Mouse (Mus musculus): ENCODE measurements around the gene Alg6. TPM values are rescaled to one million over a fixed set of nuclear protein-coding genes. Genes with fewer than 3 reads are reported as not detected.
A peak's percentile ranks its signal among the peaks of the same experiment; 100 is the strongest.

Gene Alg6
- polyA plus RNA-seq, 1 experiment, result 1.6 TPM

- H3K36me3 ChIP-seq (ENCODE audit: control insufficient read depth, insufficient read depth, low read length), result no peaks in the 10 kb centered on the region
- H3K27me3 ChIP-seq (ENCODE audit: control insufficient read depth, insufficient read depth, low read length), result no peaks in the 10 kb centered on the region
- no peaks in the 10 kb centered on the region; the same call in 1 of the 2 replicates for H3K4me1 ChIP-seq (ENCODE audit: control insufficient read depth, insufficient read depth, insufficient read length, low read length)
- 78% methylated on average over 6 of the region's 6 CpGs for WGBS
- TF ChIP-seq CTCF (IDR thresholded peaks at IDR 0.05; ENCODE audit: extremely low read depth, insufficient read length, insufficient replicate concordance, low read depth, low read length) (no peak), POLR2A (IDR thresholded peaks at IDR 0.05; ENCODE audit: low read depth, low read length) (no peak)
- H3K27ac ChIP-seq (ENCODE audit: insufficient read depth, low read depth, low read length), result no peak overlapping the region
- no peak overlapping the region for H3K4me3 ChIP-seq (ENCODE audit: low read depth, low read length)
Measured at GRCm38 (mm10) chr4:99713971-99714370, 1.5 kb upstream of the Alg6 start.

- 9% methylated on average over 25 of the region's 25 CpGs for WGBS
- TF ChIP-seq POLR2A (IDR thresholded peaks at IDR 0.05; ENCODE audit: low read depth, low read length) (no peak), CTCF (IDR thresholded peaks at IDR 0.05; ENCODE audit: extremely low read depth, insufficient read length, insufficient replicate concordance, low read depth, low read length) (no peak)
- Histone ChIP-seq H3K36me3 (ENCODE audit: control insufficient read depth, insufficient read depth, low read length) (peaks cover 5% of the 10 kb centered on the region; the same call in 1 of the 2 replicates), H3K27ac (ENCODE audit: insufficient read depth, low read depth, low read length) (no peak overlapping the region), H3K27me3 (ENCODE audit: control insufficient read depth, insufficient read depth, low read length) (no peaks in the 10 kb centered on the region), H3K4me3 (ENCODE audit: low read depth, low read length) (peak overlapping the region; percentile 86), H3K4me1 (ENCODE audit: control insufficient read depth, insufficient read depth, insufficient read length, low read length) (no peaks in the 10 kb centered on the region; the same call in 1 of the 2 replicates)
Measured at GRCm38 (mm10) chr4:99715783-99716416, 436 bp downstream of the Alg6 start.

- peak overlapping the region; percentile 49 for H3K27ac ChIP-seq (ENCODE audit: insufficient read depth, low read depth, low read length)
- H3K27me3 ChIP-seq (ENCODE audit: control insufficient read depth, insufficient read depth, low read length), result no peaks in the 10 kb centered on the region
- WGBS, result 21% methylated on average over 4 of the region's 4 CpGs
- TF ChIP-seq POLR2A (IDR thresholded peaks at IDR 0.05; ENCODE audit: low read depth, low read length), result no peak
- TF ChIP-seq CTCF (IDR thresholded peaks at IDR 0.05; ENCODE audit: extremely low read depth, insufficient read length, insufficient replicate concordance, low read depth, low read length), result no peak
- no peak overlapping the region for H3K4me3 ChIP-seq (ENCODE audit: low read depth, low read length)
- no peaks in the 10 kb centered on the region; the same call in 1 of the 2 replicates for H3K4me1 ChIP-seq (ENCODE audit: control insufficient read depth, insufficient read depth, insufficient read length, low read length)
- H3K36me3 ChIP-seq (ENCODE audit: control insufficient read depth, insufficient read depth, low read length), result peaks cover 5% of the 10 kb centered on the region; the same call in 1 of the 2 replicates
Measured at GRCm38 (mm10) chr4:99717905-99718304, 2.4 kb downstream of the Alg6 start.

GRCm38 (mm10) chr4:99724331-99724730, 8.9 kb downstream of the Alg6 start:
- Histone ChIP-seq H3K27ac (ENCODE audit: insufficient read depth, low read depth, low read length) (no peak overlapping the region), H3K4me1 (ENCODE audit: control insufficient read depth, insufficient read depth, insufficient read length, low read length) (no peaks in the 10 kb centered on the region), H3K27me3 (ENCODE audit: control insufficient read depth, insufficient read depth, low read length) (no peaks in the 10 kb centered on the region), H3K36me3 (ENCODE audit: control insufficient read depth, insufficient read depth, low read length) (peaks cover 20% of the 10 kb centered on the region), H3K4me3 (ENCODE audit: low read depth, low read length) (no peak overlapping the region)
- 74% methylated on average over 4 of the region's 4 CpGs for WGBS
- TF ChIP-seq CTCF (IDR thresholded peaks at IDR 0.05; ENCODE audit: extremely low read depth, insufficient read length, insufficient replicate concordance, low read depth, low read length), result no peak
- TF ChIP-seq POLR2A (IDR thresholded peaks at IDR 0.05; ENCODE audit: low read depth, low read length), result no peak

GRCm38 (mm10) chr4:99725914-99726451, 10.5 kb downstream of the Alg6 start:
- Histone ChIP-seq H3K27me3 (ENCODE audit: control insufficient read depth, insufficient read depth, low read length) (no peaks in the 10 kb centered on the region), H3K4me1 (ENCODE audit: control insufficient read depth, insufficient read depth, insufficient read length, low read length) (no peaks in the 10 kb centered on the region), H3K36me3 (ENCODE audit: control insufficient read depth, insufficient read depth, low read length) (peaks cover 25% of the 10 kb centered on the region), H3K4me3 (ENCODE audit: low read depth, low read length) (no peak overlapping the region), H3K27ac (ENCODE audit: insufficient read depth, low read depth, low read length) (no peak overlapping the region)
- TF ChIP-seq POLR2A (IDR thresholded peaks at IDR 0.05; ENCODE audit: low read depth, low read length) (no peak), CTCF (IDR thresholded peaks at IDR 0.05; ENCODE audit: extremely low read depth, insufficient read length, insufficient replicate concordance, low read depth, low read length) (no peak)
- WGBS, result 89% methylated on average over 8 of the region's 8 CpGs

GRCm38 (mm10) chr4:99739836-99740235, 24.4 kb downstream of the Alg6 start:
- Histone ChIP-seq H3K4me3 (ENCODE audit: low read depth, low read length) (no peak overlapping the region), H3K4me1 (ENCODE audit: control insufficient read depth, insufficient read depth, insufficient read length, low read length) (no peaks in the 10 kb centered on the region), H3K27me3 (ENCODE audit: control insufficient read depth, insufficient read depth, low read length) (no peaks in the 10 kb centered on the region), H3K36me3 (ENCODE audit: control insufficient read depth, insufficient read depth, low read length) (no peaks in the 10 kb centered on the region), H3K27ac (ENCODE audit: insufficient read depth, low read depth, low read length) (no peak overlapping the region)
- whole genome bisulfite sequencing, result 79% methylated on average over 7 of the region's 7 CpGs
- TF ChIP-seq POLR2A (IDR thresholded peaks at IDR 0.05; ENCODE audit: low read depth, low read length) (no peak), CTCF (IDR thresholded peaks at IDR 0.05; ENCODE audit: extremely low read depth, insufficient read length, insufficient replicate concordance, low read depth, low read length) (no peak)

GRCm38 (mm10) chr4:99752426-99752825, 37.0 kb downstream of the Alg6 start:
- H3K4me3 ChIP-seq (ENCODE audit: low read depth, low read length), result no peak overlapping the region
- H3K27ac ChIP-seq (ENCODE audit: insufficient read depth, low read depth, low read length), result no peak overlapping the region
- TF ChIP-seq POLR2A (IDR thresholded peaks at IDR 0.05; ENCODE audit: low read depth, low read length) (no peak), CTCF (IDR thresholded peaks at IDR 0.05; ENCODE audit: extremely low read depth, insufficient read length, insufficient replicate concordance, low read depth, low read length) (no peak)
- WGBS, result 91% methylated on average over 5 of the region's 5 CpGs
- H3K27me3 ChIP-seq (ENCODE audit: control insufficient read depth, insufficient read depth, low read length), result no peaks in the 10 kb centered on the region
- peaks cover 10% of the 10 kb centered on the region for H3K36me3 ChIP-seq (ENCODE audit: control insufficient read depth, insufficient read depth, low read length)
- H3K4me1 ChIP-seq (ENCODE audit: control insufficient read depth, insufficient read depth, insufficient read length, low read length), result no peaks in the 10 kb centered on the region

Measured in small intestine, adult 2 months (tissue).